Mouse (Mus musculus): ENCODE data around the gene Doc2b. TPM values are rescaled to one million over a fixed set of nuclear protein-coding genes. Genes with fewer than 3 reads are reported as not detected.
A peak's percentile ranks its signal among the peaks of the same experiment; 100 is the strongest.

Doc2b gene
- polyA plus RNA-seq (2015; fragmentation: Nextera tagmentation; extraction: Ambion mirVana), result 2.0 and 2.1 TPM in 2 replicates

GRCm38 (mm10) chr11:75796029-75796445, at the start of gene Doc2b:
Gene Doc2b, minus strand, starts transcription at chr11:75796049.
- H3K4me3 ChIP-seq, result peak within 1 kb of the TSS; percentile 53
- peak within 1 kb of the TSS; percentile 66 for H3K4me2 ChIP-seq (replicated peaks)
- peaks cover 40% of the 10 kb centered on the region for H3K27me3 ChIP-seq
- H3K9ac ChIP-seq (replicated peaks), result peak within 1 kb of the TSS; percentile 52
- no peaks in the 10 kb centered on the region for H3K9me3 ChIP-seq
- no peak within 1 kb of the TSS for H3K27ac ChIP-seq (replicated peaks)
- no peaks in the 10 kb centered on the region for H3K36me3 ChIP-seq
- peaks cover 11% of the 10 kb centered on the region for H3K4me1 ChIP-seq
- WGBS, result 3% methylated on average over 34 of the region's 37 CpGs
- peak; percentile 89 for ATAC-seq (replicated peaks)

DNA sequence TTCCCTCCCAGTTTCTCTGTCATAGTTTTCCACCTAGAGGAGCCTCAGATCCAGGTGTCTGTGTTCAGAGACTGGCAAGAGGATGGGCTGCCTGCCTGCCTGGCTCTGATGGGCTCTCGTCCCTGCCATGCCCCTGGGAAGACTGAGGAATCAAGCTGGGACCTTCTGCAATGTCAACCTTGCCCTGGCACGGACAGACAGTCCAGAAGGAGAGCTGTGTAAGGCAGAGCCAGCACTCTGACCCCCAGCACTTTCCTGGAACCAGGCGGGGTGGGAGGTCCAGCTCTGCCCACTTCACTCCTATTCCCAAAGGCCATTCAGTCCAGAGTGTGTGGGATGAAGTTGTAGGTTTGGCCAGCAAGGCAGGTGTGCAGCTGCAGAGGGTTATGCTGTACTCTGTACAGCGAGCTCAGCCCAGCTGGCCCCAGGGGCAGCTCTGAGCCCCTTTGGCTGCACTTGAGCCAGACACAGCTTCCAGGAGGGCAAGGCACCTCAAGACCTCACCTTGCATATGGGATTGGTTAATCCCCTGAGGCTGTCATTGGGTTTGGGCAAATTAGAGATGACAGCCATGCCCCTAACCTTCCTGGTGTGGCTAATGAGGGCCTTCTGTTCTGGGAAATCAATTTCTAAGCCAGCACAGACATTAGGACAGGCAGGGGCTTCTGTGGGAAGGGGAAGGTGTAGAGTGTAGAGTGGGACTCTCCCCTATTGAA, 47.2 kb upstream of the Doc2b start:
- no peaks in the 10 kb centered on the region for H3K36me3 ChIP-seq
- H3K27me3 ChIP-seq, result no peaks in the 10 kb centered on the region
- no peak overlapping the region for H3K27ac ChIP-seq (replicated peaks)
- no peak for ATAC-seq (replicated peaks)
- WGBS, result 72% methylated on average over 4 of the region's 4 CpGs
- no peak overlapping the region for H3K4me2 ChIP-seq (replicated peaks)
- H3K9me3 ChIP-seq, result no peaks in the 10 kb centered on the region
- H3K4me1 ChIP-seq, result peaks cover 20% of the 10 kb centered on the region
- no peak overlapping the region for H3K9ac ChIP-seq (replicated peaks)
- H3K4me3 ChIP-seq, result no peak overlapping the region

GRCm38 (mm10) chr11:75841503-75841902, 45.7 kb upstream of the Doc2b start:
- Histone ChIP-seq H3K4me3 (no peak overlapping the region), H3K27ac (replicated peaks) (no peak overlapping the region), H3K4me2 (replicated peaks) (no peak overlapping the region), H3K9ac (replicated peaks) (no peak overlapping the region), H3K27me3 (no peaks in the 10 kb centered on the region), H3K9me3 (no peaks in the 10 kb centered on the region), H3K4me1 (peaks cover 20% of the 10 kb centered on the region), H3K36me3 (no peaks in the 10 kb centered on the region)
- 74% methylated on average over 3 of the region's 3 CpGs for WGBS
- no peak for ATAC-seq (replicated peaks)

DNA sequence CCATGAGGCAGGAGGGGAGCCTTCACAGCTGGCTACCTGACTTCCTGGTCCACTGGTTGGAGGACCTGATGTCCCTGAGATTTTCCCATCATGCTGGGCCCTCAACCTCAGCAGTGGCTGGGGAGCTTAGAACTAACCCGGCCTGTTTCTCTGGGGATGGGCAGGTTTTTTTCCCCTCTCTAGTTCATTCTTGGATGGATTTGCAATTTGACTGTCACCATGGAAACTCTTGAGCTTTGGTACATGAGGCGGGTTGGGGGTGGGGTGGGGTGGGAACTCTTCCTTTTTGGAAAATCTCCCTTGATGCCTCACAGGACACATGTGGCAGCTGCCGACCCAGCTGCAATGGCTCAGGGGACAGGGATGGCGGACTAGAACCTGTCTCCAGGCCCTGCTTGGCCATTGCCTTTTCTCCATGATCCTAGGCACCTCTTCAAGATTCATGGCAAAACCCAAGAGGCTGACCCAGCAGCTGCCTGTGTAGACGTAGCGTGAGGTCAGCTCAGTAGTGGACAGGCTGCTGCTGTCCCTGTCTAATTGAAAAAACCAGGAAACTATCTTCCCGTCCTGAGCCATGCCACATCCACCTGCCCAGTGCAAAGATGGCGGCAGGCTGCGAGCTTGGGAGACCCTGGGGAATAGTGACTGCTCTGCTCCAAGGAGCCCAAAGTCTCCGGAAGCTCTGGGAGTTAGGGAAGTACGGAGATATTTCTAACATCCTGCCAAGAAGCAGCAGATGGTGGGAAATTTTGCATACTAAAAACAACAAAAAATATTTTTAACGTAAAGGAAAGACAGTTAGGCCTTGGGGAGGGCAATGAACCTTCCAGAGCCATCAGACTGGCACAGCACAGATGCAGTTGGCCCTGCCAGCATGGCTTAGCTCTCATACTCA, 43.9 kb upstream of the Doc2b start:
- Histone ChIP-seq H3K4me2 (replicated peaks) (no peak overlapping the region), H3K27ac (replicated peaks) (0 out of 2 replicates have a peak overlapping the region, but pooled peaks have one; percentile 16), H3K36me3 (no peaks in the 10 kb centered on the region), H3K4me1 (peaks cover 12% of the 10 kb centered on the region), H3K9ac (replicated peaks) (no peak overlapping the region), H3K4me3 (no peak overlapping the region), H3K27me3 (no peaks in the 10 kb centered on the region), H3K9me3 (no peaks in the 10 kb centered on the region)
- ATAC-seq (replicated peaks), result no peak
- 73% methylated on average over 12 of the region's 12 CpGs for WGBS

DNA sequence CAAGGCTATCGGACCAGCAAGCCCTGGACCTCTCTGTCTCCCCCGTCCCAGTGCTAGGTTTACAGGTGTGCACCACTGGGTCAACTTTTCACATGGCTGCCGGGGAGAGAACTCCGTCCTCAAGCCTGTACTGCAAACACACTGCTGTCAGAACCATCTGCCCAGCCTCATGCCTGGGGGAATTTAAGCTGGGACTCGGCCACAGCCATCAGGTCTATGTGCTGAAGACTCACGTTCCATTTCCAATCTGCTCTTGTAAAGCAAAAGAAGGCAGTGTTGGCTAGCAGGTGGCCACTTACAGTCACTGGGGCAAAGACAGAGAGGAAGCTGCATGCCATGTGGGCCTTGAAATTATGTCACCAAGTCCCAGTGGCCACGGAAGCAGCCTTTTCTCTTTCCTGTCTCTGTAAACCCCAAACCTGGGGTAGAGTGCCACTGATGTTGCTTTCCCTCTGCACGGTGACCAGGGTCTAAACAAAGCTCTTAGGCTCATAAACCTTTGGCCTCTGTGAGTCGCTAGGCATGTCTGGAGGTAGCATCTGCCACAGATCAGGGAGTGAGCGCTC, 43.1 kb upstream of the Doc2b start:
- no peak overlapping the region for H3K4me3 ChIP-seq
- no peak overlapping the region for H3K27ac ChIP-seq (replicated peaks)
- ATAC-seq (replicated peaks), result no peak
- H3K9me3 ChIP-seq, result no peaks in the 10 kb centered on the region
- H3K9ac ChIP-seq (replicated peaks), result no peak overlapping the region
- WGBS, result 72% methylated on average over 10 of the region's 10 CpGs
- H3K27me3 ChIP-seq, result no peaks in the 10 kb centered on the region
- H3K4me1 ChIP-seq, result peaks cover 12% of the 10 kb centered on the region
- H3K36me3 ChIP-seq, result no peaks in the 10 kb centered on the region
- H3K4me2 ChIP-seq (replicated peaks), result no peak overlapping the region

GRCm38 (mm10) chr11:75836240-75836610, 40.4 kb upstream of the Doc2b start:
- ATAC-seq (replicated peaks), result no peak
- Histone ChIP-seq H3K27me3 (no peaks in the 10 kb centered on the region), H3K9me3 (no peaks in the 10 kb centered on the region), H3K4me3 (no peak overlapping the region), H3K4me2 (replicated peaks) (no peak overlapping the region), H3K4me1 (peaks cover 12% of the 10 kb centered on the region), H3K27ac (replicated peaks) (no peak overlapping the region), H3K9ac (replicated peaks) (no peak overlapping the region), H3K36me3 (no peaks in the 10 kb centered on the region)
- WGBS, result 80% methylated on average over 11 of the region's 11 CpGs

- no peak overlapping the region for H3K27ac ChIP-seq (replicated peaks)
- H3K9me3 ChIP-seq, result no peaks in the 10 kb centered on the region
- H3K4me3 ChIP-seq, result no peak overlapping the region
- 80% methylated on average over 11 of the region's 11 CpGs for WGBS
- no peaks in the 10 kb centered on the region for H3K36me3 ChIP-seq
- no peak overlapping the region for H3K4me2 ChIP-seq (replicated peaks)
- ATAC-seq (replicated peaks), result no peak
- no peaks in the 10 kb centered on the region for H3K27me3 ChIP-seq
- peaks cover 12% of the 10 kb centered on the region for H3K4me1 ChIP-seq
- H3K9ac ChIP-seq (replicated peaks), result no peak overlapping the region
Observed at GRCm38 (mm10) chr11:75835587-75836239, 39.9 kb upstream of the Doc2b start.

GRCm38 (mm10) chr11:75833081-75833480, 37.2 kb upstream of the Doc2b start:
- Histone ChIP-seq H3K27me3 (no peaks in the 10 kb centered on the region), H3K9me3 (no peaks in the 10 kb centered on the region), H3K4me1 (no peaks in the 10 kb centered on the region), H3K4me3 (no peak overlapping the region), H3K36me3 (no peaks in the 10 kb centered on the region), H3K4me2 (replicated peaks) (no peak overlapping the region), H3K9ac (replicated peaks) (no peak overlapping the region), H3K27ac (replicated peaks) (no peak overlapping the region)
- ATAC-seq (replicated peaks), result no peak
- 86% methylated on average over 6 of the region's 6 CpGs for WGBS

DNA sequence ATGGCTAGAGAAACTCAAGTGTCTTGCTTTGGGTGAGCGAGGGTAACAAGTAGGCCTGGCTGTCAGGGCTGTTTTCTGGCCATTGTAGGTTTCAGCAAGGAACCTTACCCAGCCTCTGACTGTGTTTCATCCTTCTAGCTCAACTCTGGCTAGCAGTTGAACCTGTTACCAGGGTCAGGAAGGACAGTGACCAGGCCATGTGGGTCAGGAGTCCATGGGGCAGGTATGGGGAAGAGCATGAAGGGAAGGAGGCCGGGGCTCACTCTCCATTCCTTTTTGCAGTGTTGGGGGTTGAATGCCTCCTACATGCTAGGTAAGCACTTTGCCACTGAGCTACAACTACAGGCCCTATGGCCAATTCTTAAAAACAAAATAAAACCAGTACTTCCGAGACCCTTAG, 34.5 kb upstream of the Doc2b start:
- Histone ChIP-seq H3K4me2 (replicated peaks) (no peak overlapping the region), H3K4me3 (no peak overlapping the region), H3K9me3 (no peaks in the 10 kb centered on the region), H3K9ac (replicated peaks) (no peak overlapping the region), H3K27ac (replicated peaks) (no peak overlapping the region), H3K36me3 (no peaks in the 10 kb centered on the region), H3K4me1 (no peaks in the 10 kb centered on the region), H3K27me3 (no peaks in the 10 kb centered on the region)
- no peak for ATAC-seq (replicated peaks)
- 85% methylated on average over 3 of the region's 3 CpGs for WGBS

DNA sequence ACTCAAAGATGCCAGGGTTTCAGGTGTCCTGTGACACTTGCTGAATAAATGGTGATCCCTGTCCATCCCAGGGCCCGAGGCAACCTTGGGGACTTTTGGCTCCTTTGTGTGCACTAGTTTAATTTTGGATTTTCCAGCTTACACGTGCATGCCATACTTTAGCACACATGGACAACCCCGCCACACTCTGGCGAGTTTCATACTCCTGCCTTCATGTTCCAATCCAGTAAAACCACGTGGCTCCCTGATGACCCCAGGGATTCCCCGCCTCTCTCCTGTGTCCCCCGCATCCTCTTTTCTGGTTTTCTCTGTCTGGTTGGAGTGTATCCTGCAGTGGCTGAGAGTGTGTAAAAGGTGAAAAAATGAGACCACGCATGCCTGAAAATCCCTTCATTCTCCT, 31.6 kb upstream of the Doc2b start:
- Histone ChIP-seq H3K36me3 (no peaks in the 10 kb centered on the region), H3K9me3 (no peaks in the 10 kb centered on the region), H3K9ac (replicated peaks) (no peak overlapping the region), H3K4me1 (no peaks in the 10 kb centered on the region), H3K27me3 (no peaks in the 10 kb centered on the region), H3K27ac (replicated peaks) (no peak overlapping the region), H3K4me3 (no peak overlapping the region), H3K4me2 (replicated peaks) (no peak overlapping the region)
- no peak for ATAC-seq (replicated peaks)
- 83% methylated on average over 8 of the region's 8 CpGs for WGBS

GRCm38 (mm10) chr11:75823506-75823905, 27.7 kb upstream of the Doc2b start:
- no peak overlapping the region for H3K9ac ChIP-seq (replicated peaks)
- ATAC-seq (replicated peaks), result no peak
- H3K36me3 ChIP-seq, result no peaks in the 10 kb centered on the region
- no peak overlapping the region for H3K4me2 ChIP-seq (replicated peaks)
- H3K27me3 ChIP-seq, result no peaks in the 10 kb centered on the region
- no peaks in the 10 kb centered on the region for H3K4me1 ChIP-seq
- H3K9me3 ChIP-seq, result no peaks in the 10 kb centered on the region
- 66% methylated on average over 7 of the region's 7 CpGs for WGBS
- H3K4me3 ChIP-seq, result no peak overlapping the region
- H3K27ac ChIP-seq (replicated peaks), result no peak overlapping the region

DNA sequence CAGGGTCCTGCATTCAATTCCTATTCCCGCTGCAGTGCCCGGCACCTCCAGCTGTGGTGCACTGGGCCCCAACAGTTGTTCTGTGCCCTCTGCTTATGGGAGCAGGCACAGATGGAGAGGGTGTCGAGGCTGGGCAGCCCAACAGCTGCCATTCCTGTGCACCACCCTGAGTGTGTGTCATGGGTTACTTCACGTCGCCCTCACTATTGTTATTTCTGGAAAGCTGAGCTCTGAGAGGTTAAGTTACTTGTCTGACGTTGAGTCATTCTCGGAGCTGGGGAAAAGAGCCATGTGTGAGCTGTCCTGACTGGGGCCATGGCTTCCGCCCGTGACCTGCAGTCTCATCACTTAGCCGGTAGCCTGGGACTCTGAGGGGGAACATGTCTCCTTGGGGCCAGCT, 17.2 kb upstream of the Doc2b start:
- no peak overlapping the region for H3K4me3 ChIP-seq
- H3K27ac ChIP-seq (replicated peaks), result no peak overlapping the region
- no peak for ATAC-seq (replicated peaks)
- no peak overlapping the region for H3K9ac ChIP-seq (replicated peaks)
- no peaks in the 10 kb centered on the region for H3K27me3 ChIP-seq
- 67% methylated on average over 10 of the region's 10 CpGs for WGBS
- H3K36me3 ChIP-seq, result no peaks in the 10 kb centered on the region
- H3K4me1 ChIP-seq, result peaks cover 3% of the 10 kb centered on the region; the same call in 1 of the 2 replicates
- H3K4me2 ChIP-seq (replicated peaks), result no peak overlapping the region
- H3K9me3 ChIP-seq, result no peaks in the 10 kb centered on the region
